Mouse (Mus musculus): ENCODE measurements around the gene Atg4b.
"Not testable (repeated sequence)": the region's sequence is repeated elsewhere in the genome, so short reads cannot be mapped to it uniquely, and the experiment has no call there.

Gene Atg4b

GRCm38 (mm10) chr1:93755291-93755610 lies 4.0 kb downstream of the Atg4b start:
- no peak for DNase-seq (ENCODE audit: extremely low read depth, insufficient read length, low spot score)

GRCm38 (mm10) chr1:93755618-93756017 lies 4.3 kb downstream of the Atg4b start:
- no peak for DNase-seq (ENCODE audit: extremely low read depth, insufficient read length, low spot score)

- no peak for DNase-seq (ENCODE audit: extremely low read depth, insufficient read length, low spot score)
Measured at GRCm38 (mm10) chr1:93756154-93756553, 4.9 kb downstream of the Atg4b start.

GRCm38 (mm10) chr1:93760076-93760475 lies 8.8 kb downstream of the Atg4b start:
- no peak for DNase-seq (ENCODE audit: extremely low read depth, insufficient read length, low spot score)

GRCm38 (mm10) chr1:93763531-93763930 lies 12.2 kb downstream of the Atg4b start:
- DNase-seq (ENCODE audit: extremely low read depth, insufficient read length, low spot score): not testable (repeated sequence)

GRCm38 (mm10) chr1:93764871-93765591 lies 13.7 kb downstream of the Atg4b start:
- no peak for DNase-seq (ENCODE audit: extremely low read depth, insufficient read length, low spot score)

GRCm38 (mm10) chr1:93767600-93767999 lies 16.3 kb downstream of the Atg4b start:
- DNase-seq (ENCODE audit: extremely low read depth, insufficient read length, low spot score): no peak

- DNase-seq (ENCODE audit: extremely low read depth, insufficient read length, low spot score): no peak
Measured at GRCm38 (mm10) chr1:93769901-93770300, 18.6 kb downstream of the Atg4b start.

GRCm38 (mm10) chr1:93776686-93777085 lies 25.4 kb downstream of the Atg4b start:
- DNase-seq (ENCODE audit: extremely low read depth, insufficient read length, low spot score): no peak

GRCm38 (mm10) chr1:93786912-93787311 lies 35.6 kb downstream of the Atg4b start:
- no peak for DNase-seq (ENCODE audit: extremely low read depth, insufficient read length, low spot score)

- DNase-seq (ENCODE audit: extremely low read depth, insufficient read length, low spot score): no peak
Measured at GRCm38 (mm10) chr1:93794526-93794925, 43.2 kb downstream of the Atg4b start.

- no peak for DNase-seq (ENCODE audit: extremely low read depth, insufficient read length, low spot score)
Measured at GRCm38 (mm10) chr1:93795886-93796285, 44.6 kb downstream of the Atg4b start.

GRCm38 (mm10) chr1:93800670-93801503 lies 49.6 kb downstream of the Atg4b start:
- no peak for DNase-seq (ENCODE audit: extremely low read depth, insufficient read length, low spot score)

GRCm38 (mm10) chr1:93801741-93802238 lies 50.5 kb downstream of the Atg4b start, which contains the start of gene Dtymk:
Gene Dtymk, minus strand, starts transcription at chr1:93801934.
- peak; percentile 95 for DNase-seq (ENCODE audit: extremely low read depth, insufficient read length, low spot score)

- no peak for DNase-seq (ENCODE audit: extremely low read depth, insufficient read length, low spot score)
Measured at GRCm38 (mm10) chr1:93802771-93803170, 51.5 kb downstream of the Atg4b start.

- peak; percentile 99 for DNase-seq (ENCODE audit: extremely low read depth, insufficient read length, low spot score)
Measured at GRCm38 (mm10) chr1:93803556-93804507, 52.5 kb downstream of the Atg4b start, which contains the start of gene Ing5. Gene Ing5, plus strand, starts transcription at chr1:93803965.

- DNase-seq (ENCODE audit: extremely low read depth, insufficient read length, low spot score): no peak
Measured at GRCm38 (mm10) chr1:93804818-93805217, 53.5 kb downstream of the Atg4b start.

- no peak for DNase-seq (ENCODE audit: extremely low read depth, insufficient read length, low spot score)
Measured at GRCm38 (mm10) chr1:93805221-93805951, 54.1 kb downstream of the Atg4b start.

GRCm38 (mm10) chr1:93808871-93809270 lies 57.6 kb downstream of the Atg4b start:
- no peak for DNase-seq (ENCODE audit: extremely low read depth, insufficient read length, low spot score)

GRCm38 (mm10) chr1:93810011-93810410 lies 58.7 kb downstream of the Atg4b start:
- DNase-seq (ENCODE audit: extremely low read depth, insufficient read length, low spot score): no peak
